Mouse (Mus musculus): ENCODE data around the gene Zzz3. TPM values are rescaled to one million over a fixed set of nuclear protein-coding genes. Genes with fewer than 3 reads are reported as not detected.

Gene Zzz3
- total and polyA plus RNA-seq, 3 experiments = 10.4 to 23.1 (median 20.8) TPM

- 70% methylated on average over 8 of the region's 8 CpGs for WGBS
- H3K9ac ChIP-seq (ENCODE audit: low read depth, low read length) = no peak overlapping the region
- intact Hi-C loops (cut with DNase I) = no loop called here
- H3K27me3 ChIP-seq (ENCODE audit: control insufficient read depth, insufficient read depth, low read length) = no peaks in the 10 kb centered on the region
- no peak for TF ChIP-seq POLR2A (IDR thresholded peaks at IDR 0.05; ENCODE audit: insufficient read depth, low read depth, low read length)
- no peak for TF ChIP-seq CTCF (IDR thresholded peaks at IDR 0.05)
- TF ChIP-seq EP300 (IDR thresholded peaks at IDR 0.05; ENCODE audit: insufficient read depth, low read depth, low read length) = no peak
- no peaks in the 10 kb centered on the region for H3K79me2 ChIP-seq (replicated peaks; ENCODE audit: control insufficient read depth, insufficient read depth, low read length)
- no peaks in the 10 kb centered on the region for H3K36me3 ChIP-seq (ENCODE audit: control insufficient read depth, insufficient read depth, low read length)
- no peaks in the 10 kb centered on the region for H3K4me1 ChIP-seq (ENCODE audit: control insufficient read depth, insufficient read depth, low read length)
- no peak overlapping the region for H3K4me3 ChIP-seq
- DNase-seq = no peak
- H3K27ac ChIP-seq = no peak overlapping the region
These were observed 112.6 kb downstream of the Zzz3 start for GRCm38 (mm10) chr3:152507900-152508299.

- H3K79me2 ChIP-seq (replicated peaks; ENCODE audit: control insufficient read depth, insufficient read depth, low read length) = no peaks in the 10 kb centered on the region
- no peaks in the 10 kb centered on the region for H3K36me3 ChIP-seq (ENCODE audit: control insufficient read depth, insufficient read depth, low read length)
- 61% methylated on average over 12 of the region's 12 CpGs for WGBS
- TF ChIP-seq CTCF (IDR thresholded peaks at IDR 0.05) = no peak
- TF ChIP-seq POLR2A (IDR thresholded peaks at IDR 0.05; ENCODE audit: insufficient read depth, low read depth, low read length) = no peak
- no peak for TF ChIP-seq EP300 (IDR thresholded peaks at IDR 0.05; ENCODE audit: insufficient read depth, low read depth, low read length)
- no peak overlapping the region for H3K9ac ChIP-seq (ENCODE audit: low read depth, low read length)
- H3K27me3 ChIP-seq (ENCODE audit: control insufficient read depth, insufficient read depth, low read length) = no peaks in the 10 kb centered on the region
- H3K4me3 ChIP-seq = no peak overlapping the region
- intact Hi-C loops (cut with DNase I) = no loop called here
- DNase-seq = no peak
- H3K4me1 ChIP-seq (ENCODE audit: control insufficient read depth, insufficient read depth, low read length) = no peaks in the 10 kb centered on the region
- H3K27ac ChIP-seq = no peak overlapping the region
These were observed 113.2 kb downstream of the Zzz3 start for GRCm38 (mm10) chr3:152508419-152508993.

GRCm38 (mm10) chr3:152509268-152509667 is 114.0 kb downstream of the Zzz3 start:
- Histone ChIP-seq H3K4me3 (no peak overlapping the region), H3K79me2 (replicated peaks; ENCODE audit: control insufficient read depth, insufficient read depth, low read length) (no peaks in the 10 kb centered on the region), H3K9ac (ENCODE audit: low read depth, low read length) (no peak overlapping the region), H3K36me3 (ENCODE audit: control insufficient read depth, insufficient read depth, low read length) (no peaks in the 10 kb centered on the region), H3K27ac (no peak overlapping the region), H3K4me1 (ENCODE audit: control insufficient read depth, insufficient read depth, low read length) (no peaks in the 10 kb centered on the region), H3K27me3 (ENCODE audit: control insufficient read depth, insufficient read depth, low read length) (no peaks in the 10 kb centered on the region)
- intact Hi-C loops (cut with DNase I) = no loop called here
- no peak for DNase-seq
- WGBS = 55% methylated on average over 7 of the region's 7 CpGs
- TF ChIP-seq EP300 (IDR thresholded peaks at IDR 0.05; ENCODE audit: insufficient read depth, low read depth, low read length) (no peak), POLR2A (IDR thresholded peaks at IDR 0.05; ENCODE audit: insufficient read depth, low read depth, low read length) (no peak), CTCF (IDR thresholded peaks at IDR 0.05) (no peak)

Other genes with a start within 250 kb of the Zzz3 start
- gene Gipc2, start 229.2 kb upstream of the Zzz3 start, total RNA-seq (2021) = 1 to 10 TPM; 3.5 to 6.1 TPM
- 4.8 and 5.2 TPM in 2 replicates for gene Gipc2, start 229.2 kb upstream of the Zzz3 start, polyA plus RNA-seq (2012; rRNA removed)
- 100 to 1,000 TPM in 1 of 2 experiments, 10 to 100 TPM in 1; 98.4 to 102 TPM for gene Dnajb4, start 185.2 kb upstream of the Zzz3 start, total RNA-seq (2021)
- 18.1 and 43.8 TPM in 2 replicates for gene Dnajb4, start 185.2 kb upstream of the Zzz3 start, polyA plus RNA-seq (2012; rRNA removed)
- gene Fubp1, start 185.1 kb upstream of the Zzz3 start, total RNA-seq (2021) = 10 to 100 TPM; 54.2 to 58.0 TPM
- gene Fubp1, start 185.1 kb upstream of the Zzz3 start, polyA plus RNA-seq (2012; rRNA removed) = 39.4 and 61.3 TPM in 2 replicates
- gene Nexn, start 129.1 kb upstream of the Zzz3 start, total RNA-seq (2021) = 100 to 1,000 TPM; 316 to 339 TPM
- gene Nexn, start 129.1 kb upstream of the Zzz3 start, polyA plus RNA-seq (2012; rRNA removed) = 16.4 and 27.2 TPM in 2 replicates
- 10 to 100 TPM; 11.0 to 12.6 TPM for gene Miga1, start 55.1 kb upstream of the Zzz3 start, total RNA-seq (2021)
- 4.2 and 10.2 TPM in 2 replicates for gene Miga1, start 55.1 kb upstream of the Zzz3 start, polyA plus RNA-seq (2012; rRNA removed)
- 10 to 100 TPM; 23.1 to 24.3 TPM for gene Usp33, start 49.0 kb upstream of the Zzz3 start, total RNA-seq (2021)
- gene Usp33, start 49.0 kb upstream of the Zzz3 start, polyA plus RNA-seq (2012; rRNA removed) = 9.0 and 19.6 TPM in 2 replicates